Mouse (Mus musculus): ENCODE results near the gene Mdm1. TPM values are rescaled to one million over a fixed set of nuclear protein-coding genes. Genes with fewer than 3 reads are reported as not detected.
"Not testable (repeated sequence)": the region's sequence is repeated elsewhere in the genome, so short reads cannot be mapped to it uniquely, and the experiment has no call there.

Gene Mdm1
- total and polyA plus RNA-seq, 2 experiments from 2014 or later = 22.7 to 29.2 TPM

DNA sequence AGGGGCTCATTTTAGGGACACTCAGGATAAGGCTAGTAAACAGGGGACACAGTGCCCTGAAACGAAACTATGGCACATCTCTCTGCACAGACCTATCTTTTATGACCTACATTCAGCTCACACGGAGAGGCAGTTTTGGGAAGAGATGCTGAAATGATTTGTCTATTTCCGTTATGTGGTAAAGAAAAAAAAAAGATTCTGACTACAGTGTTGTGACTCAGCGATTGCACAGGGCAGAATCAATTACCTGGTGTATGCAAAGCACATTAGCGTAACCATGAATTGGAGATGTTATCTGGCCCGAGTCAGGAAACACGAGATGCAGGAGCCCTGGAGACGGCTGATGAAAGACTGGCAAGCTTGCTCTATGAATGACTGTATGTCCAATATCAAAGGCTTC lies 30.8 kb downstream of the Mdm1 start:
- Histone ChIP-seq H3K36me3 (ENCODE audit: insufficient read depth) (no peaks in the 10 kb centered on the region), H3K4me3 (ENCODE audit: low read depth, low read length) (no peak overlapping the region), H3K27me3 (ENCODE audit: insufficient read depth, low read length) (no peaks in the 10 kb centered on the region), H3K4me2 (ENCODE audit: low read depth) (no peak overlapping the region), H3K9ac (no peak overlapping the region), H3K4me1 (ENCODE audit: insufficient read depth) (no peaks in the 10 kb centered on the region), H3K9me3 (ENCODE audit: low read length) (no peaks in the 10 kb centered on the region), H3K27ac (ENCODE audit: low read depth, low read length) (no peak overlapping the region)
- no peak for TF ChIP-seq CTCF (IDR thresholded peaks at IDR 0.05; ENCODE audit: low read depth)
- no peak for DNase-seq
- 79% methylated on average over 8 of the region's 8 CpGs for WGBS
- no peak for ATAC-seq

DNA sequence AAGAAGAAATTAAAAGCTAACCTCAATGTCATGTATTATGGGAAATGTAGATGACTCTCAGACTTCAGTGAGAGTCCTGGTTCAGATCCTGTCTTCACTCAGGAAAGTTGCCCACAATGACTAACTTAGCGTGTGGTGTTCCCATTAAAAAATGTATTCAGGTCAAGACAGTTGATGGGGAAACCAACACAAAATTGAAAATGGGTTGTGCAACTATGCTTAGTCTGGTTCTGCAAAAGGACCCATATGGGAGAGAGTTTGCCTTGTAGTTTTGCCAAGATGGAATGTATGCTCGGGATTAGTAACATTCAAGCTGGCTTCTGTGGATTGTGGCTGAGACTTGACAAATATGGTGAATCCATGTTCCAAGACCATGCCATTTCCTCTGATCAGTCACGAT lies 31.3 kb downstream of the Mdm1 start:
- H3K4me3 ChIP-seq (ENCODE audit: low read depth, low read length) = no peak overlapping the region
- H3K27ac ChIP-seq (ENCODE audit: low read depth, low read length) = no peak overlapping the region
- no peak for TF ChIP-seq CTCF (IDR thresholded peaks at IDR 0.05; ENCODE audit: low read depth)
- WGBS = 79% methylated on average over 3 of the region's 3 CpGs
- ATAC-seq = no peak
- no peak overlapping the region for H3K4me2 ChIP-seq (ENCODE audit: low read depth)
- H3K4me1 ChIP-seq (ENCODE audit: insufficient read depth) = no peaks in the 10 kb centered on the region
- no peak for DNase-seq
- no peaks in the 10 kb centered on the region for H3K27me3 ChIP-seq (ENCODE audit: insufficient read depth, low read length)
- no peaks in the 10 kb centered on the region for H3K36me3 ChIP-seq (ENCODE audit: insufficient read depth)
- no peak overlapping the region for H3K9ac ChIP-seq
- no peaks in the 10 kb centered on the region for H3K9me3 ChIP-seq (ENCODE audit: low read length)

DNA sequence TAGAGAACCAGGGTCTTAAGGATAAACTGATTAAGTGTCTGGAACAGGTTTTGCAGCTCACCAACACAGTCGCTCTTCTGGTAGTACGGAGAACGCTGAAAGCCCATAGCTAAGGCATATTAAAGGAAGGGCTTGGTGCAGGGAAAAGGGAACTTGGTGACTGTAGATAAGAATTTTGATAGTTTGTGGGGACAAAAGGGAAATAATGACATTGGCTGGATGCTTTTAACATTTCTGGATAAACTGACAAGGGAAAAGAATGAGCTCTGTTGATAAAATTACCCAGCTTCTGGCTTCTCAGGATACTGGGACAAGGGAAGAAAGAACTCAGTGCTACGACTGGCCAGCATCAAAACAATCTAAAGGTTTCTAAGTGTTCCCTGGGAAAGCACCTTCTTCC lies 33.9 kb downstream of the Mdm1 start:
- not testable (repeated sequence) for H3K9me3 ChIP-seq (ENCODE audit: low read length); H3K27me3 ChIP-seq (ENCODE audit: insufficient read depth, low read length); H3K4me1 ChIP-seq (ENCODE audit: insufficient read depth); H3K4me3 ChIP-seq (ENCODE audit: low read depth, low read length); H3K27ac ChIP-seq (ENCODE audit: low read depth, low read length); H3K4me2 ChIP-seq (ENCODE audit: low read depth); H3K36me3 ChIP-seq (ENCODE audit: insufficient read depth); ATAC-seq; H3K9ac ChIP-seq; DNase-seq
- WGBS = 89% methylated on average over 4 of the region's 4 CpGs

DNA sequence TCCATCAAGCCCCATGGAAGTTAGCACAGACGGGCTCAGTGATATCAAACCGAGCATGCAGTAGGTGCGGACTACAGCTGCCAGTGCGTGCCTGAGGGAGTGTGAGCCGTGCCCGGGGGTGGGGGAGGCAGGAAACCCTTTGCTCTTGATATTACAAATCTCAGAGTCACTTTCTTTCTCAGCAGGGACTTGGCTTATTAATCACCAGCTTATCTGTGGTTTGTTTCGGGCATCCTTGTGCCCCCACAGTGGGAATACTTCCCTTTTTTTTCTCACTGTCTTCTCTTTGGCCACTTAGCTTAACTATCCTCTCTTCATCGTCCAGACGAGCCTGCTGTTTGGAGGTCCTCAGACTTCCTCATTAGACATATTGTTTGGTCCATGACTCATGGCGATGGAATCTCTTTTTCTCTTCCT lies 37.1 kb downstream of the Mdm1 start:
- Histone ChIP-seq H3K9me3 (ENCODE audit: low read length) (no peaks in the 10 kb centered on the region), H3K4me2 (ENCODE audit: low read depth) (no peak overlapping the region), H3K9ac (no peak overlapping the region), H3K27me3 (ENCODE audit: insufficient read depth, low read length) (no peaks in the 10 kb centered on the region), H3K4me1 (ENCODE audit: insufficient read depth) (no peaks in the 10 kb centered on the region), H3K4me3 (ENCODE audit: low read depth, low read length) (no peak overlapping the region), H3K36me3 (ENCODE audit: insufficient read depth) (no peaks in the 10 kb centered on the region), H3K27ac (ENCODE audit: low read depth, low read length) (no peak overlapping the region)
- DNase-seq (no peak), ATAC-seq (no peak)
- WGBS = 83% methylated on average over 10 of the region's 10 CpGs
- no peak for TF ChIP-seq CTCF (IDR thresholded peaks at IDR 0.05; ENCODE audit: low read depth)

DNA sequence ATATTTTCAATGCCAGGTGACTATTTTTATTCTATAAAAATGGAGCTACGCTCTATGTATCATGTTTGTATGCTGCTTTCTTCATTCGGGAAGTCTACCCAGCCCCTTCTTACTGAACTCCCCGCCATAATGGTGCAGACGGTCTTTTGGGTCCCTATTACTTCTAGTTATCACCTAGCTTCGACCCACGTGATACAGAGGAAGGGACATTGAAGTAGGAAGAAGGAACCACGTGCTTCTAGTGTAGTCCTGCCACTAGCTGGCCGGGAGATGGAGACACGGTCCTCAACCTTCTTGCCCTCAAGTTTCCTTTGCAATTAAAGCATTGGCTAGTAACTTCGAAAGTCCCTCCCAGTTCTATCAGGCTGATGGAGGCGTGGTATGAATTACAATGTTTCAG lies 37.7 kb downstream of the Mdm1 start:
- Histone ChIP-seq H3K4me3 (ENCODE audit: low read depth, low read length) (no peak overlapping the region), H3K27ac (ENCODE audit: low read depth, low read length) (no peak overlapping the region), H3K9me3 (ENCODE audit: low read length) (no peaks in the 10 kb centered on the region), H3K36me3 (ENCODE audit: insufficient read depth) (no peaks in the 10 kb centered on the region), H3K4me2 (ENCODE audit: low read depth) (no peak overlapping the region), H3K9ac (no peak overlapping the region), H3K4me1 (ENCODE audit: insufficient read depth) (no peaks in the 10 kb centered on the region), H3K27me3 (ENCODE audit: insufficient read depth, low read length) (no peaks in the 10 kb centered on the region)
- ATAC-seq (no peak), DNase-seq (no peak)
- 89% methylated on average over 11 of the region's 11 CpGs for WGBS
- no peak for TF ChIP-seq CTCF (IDR thresholded peaks at IDR 0.05; ENCODE audit: low read depth)

DNA sequence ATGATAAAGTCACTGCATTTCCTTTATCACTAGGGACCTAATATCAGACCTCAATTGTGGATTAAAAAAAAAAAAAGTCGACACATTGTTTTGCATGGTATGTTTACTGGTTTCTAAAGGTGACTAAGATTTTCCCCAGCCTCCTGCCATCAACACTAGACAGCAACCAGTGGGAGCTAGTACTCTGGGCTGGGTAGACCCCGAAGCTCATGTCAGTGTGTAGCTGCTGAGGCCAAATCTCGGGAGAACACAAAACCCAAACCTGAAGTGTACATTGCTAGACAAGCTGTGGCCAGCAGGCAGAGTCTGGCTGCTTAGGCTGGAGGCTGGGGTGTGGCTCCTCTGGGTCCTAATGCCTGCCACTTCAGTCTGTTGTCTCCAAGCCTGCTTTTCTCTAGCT lies 53.5 kb downstream of the Mdm1 start:
- not testable (repeated sequence) for H3K4me2 ChIP-seq (ENCODE audit: low read depth); H3K9ac ChIP-seq; DNase-seq; ATAC-seq; H3K4me1 ChIP-seq (ENCODE audit: insufficient read depth); H3K27ac ChIP-seq (ENCODE audit: low read depth, low read length); H3K27me3 ChIP-seq (ENCODE audit: insufficient read depth, low read length); H3K36me3 ChIP-seq (ENCODE audit: insufficient read depth); H3K9me3 ChIP-seq (ENCODE audit: low read length); H3K4me3 ChIP-seq (ENCODE audit: low read depth, low read length)
- WGBS = 29% methylated on average over 3 of the region's 3 CpGs

DNA sequence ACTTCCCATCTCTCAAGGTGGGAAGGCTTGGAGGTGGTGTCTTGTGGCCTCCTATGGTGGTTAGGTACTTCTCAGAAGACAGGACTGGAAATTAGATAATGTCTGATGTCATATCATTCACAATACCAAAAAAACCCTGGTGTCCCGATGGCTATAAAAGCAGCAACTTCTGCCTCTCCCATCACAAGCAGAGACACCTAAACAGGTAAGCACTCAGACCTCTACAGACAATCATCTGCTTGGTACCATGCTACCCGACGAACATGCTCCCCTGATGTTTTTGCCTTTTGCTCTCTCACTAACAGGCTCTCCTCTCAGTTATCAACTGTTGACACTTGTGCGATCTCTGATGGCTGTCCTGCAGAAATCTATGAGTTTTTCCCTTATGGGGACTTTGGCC lies 63.0 kb downstream of the Mdm1 start, which contains the start of gene Il22:
Gene Il22 (plus strand): TSS at position 301 of the 400 bp plus-strand sequence.
- H3K27me3 ChIP-seq (ENCODE audit: insufficient read depth, low read length) = no peaks in the 10 kb centered on the region
- H3K9me3 ChIP-seq (ENCODE audit: low read length) = no peaks in the 10 kb centered on the region
- TF ChIP-seq CTCF (IDR thresholded peaks at IDR 0.05; ENCODE audit: low read depth) = no peak
- H3K27ac ChIP-seq (ENCODE audit: low read depth, low read length) = no peak within 1 kb of the TSS
- WGBS = 93% methylated on average over 4 of the region's 4 CpGs
- no peak within 1 kb of the TSS for H3K4me2 ChIP-seq (ENCODE audit: low read depth)
- no peak within 1 kb of the TSS for H3K9ac ChIP-seq
- H3K36me3 ChIP-seq (ENCODE audit: insufficient read depth) = no peaks in the 10 kb centered on the region
- H3K4me3 ChIP-seq (ENCODE audit: low read depth, low read length) = no peak within 1 kb of the TSS
- no peak for DNase-seq
- ATAC-seq = no peak
- H3K4me1 ChIP-seq (ENCODE audit: insufficient read depth) = no peaks in the 10 kb centered on the region

DNA sequence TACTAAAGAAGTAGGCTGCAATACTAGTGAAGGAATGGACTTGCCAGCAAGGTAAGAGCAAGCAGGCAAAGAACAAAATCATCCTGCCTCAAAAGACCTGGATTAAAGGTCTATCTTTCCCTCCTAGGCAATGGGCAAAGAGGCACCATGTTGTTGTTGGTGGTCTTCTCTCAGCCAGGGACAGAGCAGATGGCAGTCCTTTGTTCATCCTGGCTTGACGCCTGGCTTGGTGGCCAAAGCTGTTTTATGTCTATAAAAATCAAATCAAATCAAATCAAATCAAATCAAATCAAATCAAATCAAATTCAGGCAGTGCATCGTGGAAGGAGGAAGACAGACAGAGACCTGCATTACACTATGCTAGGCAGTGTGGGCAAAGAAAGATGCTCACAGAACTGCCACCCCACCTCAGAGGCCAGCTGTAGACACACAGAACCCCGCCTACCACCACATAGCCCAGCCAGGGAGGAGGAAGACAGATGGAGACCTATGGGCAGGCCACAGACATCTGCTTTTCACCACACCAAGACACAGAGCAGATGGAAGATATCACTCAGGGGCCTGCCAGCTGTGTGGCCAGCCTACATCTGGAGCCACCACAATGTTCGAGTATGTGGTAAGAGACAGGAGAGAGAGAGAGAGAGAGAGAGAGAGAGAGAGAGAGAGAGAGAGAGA lies 74.2 kb downstream of the Mdm1 start:
- H3K9me3 ChIP-seq (ENCODE audit: low read length); H3K9ac ChIP-seq; H3K4me2 ChIP-seq (ENCODE audit: low read depth); DNase-seq; H3K27ac ChIP-seq (ENCODE audit: low read depth, low read length); H3K36me3 ChIP-seq (ENCODE audit: insufficient read depth); H3K27me3 ChIP-seq (ENCODE audit: insufficient read depth, low read length); H3K4me3 ChIP-seq (ENCODE audit: low read depth, low read length); H3K4me1 ChIP-seq (ENCODE audit: insufficient read depth); ATAC-seq: not testable (repeated sequence)
- 62% methylated on average over 2 of the region's 4 CpGs for WGBS

Other genes with a start within 250 kb of the Mdm1 start
- 0.24 and 0.31 TPM in 2 replicates for gene Il22, start 63.1 kb downstream of the Mdm1 start, total RNA-seq (2014; rRNA removed)
- gene Il22, start 63.1 kb downstream of the Mdm1 start, polyA plus RNA-seq (2015; fragmentation: Nextera tagmentation; extraction: Ambion mirVana) = 0.54 and 0.88 TPM in 2 replicates
- 0.31 TPM in 1 of 2 replicates, not detected in the other for gene Gm32717, start 99.0 kb downstream of the Mdm1 start, total RNA-seq (2014; rRNA removed)
- 0.07 TPM in 1 of 2 replicates, not detected in the other for gene Gm32717, start 99.0 kb downstream of the Mdm1 start, polyA plus RNA-seq (2015; fragmentation: Nextera tagmentation; extraction: Ambion mirVana)
- 0.31 TPM in 1 of 2 replicates, not detected in the other for gene Gm32802, start 116.9 kb downstream of the Mdm1 start, total RNA-seq (2014; rRNA removed)
- 0.07 TPM in 1 of 2 replicates, not detected in the other for gene Gm32802, start 116.9 kb downstream of the Mdm1 start, polyA plus RNA-seq (2015; fragmentation: Nextera tagmentation; extraction: Ambion mirVana)
- gene Iltifb, start 153.2 kb downstream of the Mdm1 start, total RNA-seq (2014; rRNA removed) = 0.38 and 2.5 TPM in 2 replicates
- 1.5 and 1.8 TPM in 2 replicates for gene Iltifb, start 153.2 kb downstream of the Mdm1 start, polyA plus RNA-seq (2015; fragmentation: Nextera tagmentation; extraction: Ambion mirVana)
- not detected in 2 replicates for gene Gm9040, start 185.2 kb downstream of the Mdm1 start, total RNA-seq (2014; rRNA removed)
- not detected in 2 replicates for gene Gm9040, start 185.2 kb downstream of the Mdm1 start, polyA plus RNA-seq (2015; fragmentation: Nextera tagmentation; extraction: Ambion mirVana)
- not detected in 2 replicates for gene Gm9044, start 190.6 kb downstream of the Mdm1 start, total RNA-seq (2014; rRNA removed)
- not detected in 2 replicates for gene Gm9044, start 190.6 kb downstream of the Mdm1 start, polyA plus RNA-seq (2015; fragmentation: Nextera tagmentation; extraction: Ambion mirVana)
- gene Gm9045, start 196.0 kb downstream of the Mdm1 start, total RNA-seq (2014; rRNA removed) = 0.23 TPM in 1 of 2 replicates, not detected in the other
- not detected in 2 replicates for gene Gm9045, start 196.0 kb downstream of the Mdm1 start, polyA plus RNA-seq (2015; fragmentation: Nextera tagmentation; extraction: Ambion mirVana)
- not detected in 2 replicates for gene Gm9046, start 201.4 kb downstream of the Mdm1 start, total RNA-seq (2014; rRNA removed)
- not detected in 2 replicates for gene Gm9046, start 201.4 kb downstream of the Mdm1 start, polyA plus RNA-seq (2015; fragmentation: Nextera tagmentation; extraction: Ambion mirVana)
- gene Gm9048, start 206.9 kb downstream of the Mdm1 start, total RNA-seq (2014; rRNA removed) = 0.08 TPM in 1 of 2 replicates, not detected in the other
- not detected in 2 replicates for gene Gm9048, start 206.9 kb downstream of the Mdm1 start, polyA plus RNA-seq (2015; fragmentation: Nextera tagmentation; extraction: Ambion mirVana)
- 0.23 TPM in 1 of 2 replicates, not detected in the other for gene Gm9049, start 212.3 kb downstream of the Mdm1 start, total RNA-seq (2014; rRNA removed)
- not detected in 2 replicates for gene Gm9049, start 212.3 kb downstream of the Mdm1 start, polyA plus RNA-seq (2015; fragmentation: Nextera tagmentation; extraction: Ambion mirVana)

Measured in forebrain, postnatal 0 days (tissue).